In genomic region chr3:116701601-116702000, GRCm38 (mm10) we compare ENCODE assay signal across 21 mouse cellular contexts. TPM values are rescaled to one million over a fixed set of nuclear protein-coding genes. Genes with fewer than 3 reads are reported as not detected.
"Had no signal": no experiment of that assay in that cellular context is flagged by ENCODE, and none has a peak within 500 bp of the region (broad histone marks: within the 10 kb centered on the region; RNA-seq: fewer than 3 reads in every experiment).

No protein-coding gene starts in this region.

- H3K27ac ChIP-seq: intestine, embryonic 15.5 days; kidney, embryonic 15.5 days; limb, embryonic 12.5 days; lung, embryonic 15.5 days; macrophage; midbrain, embryonic 15.5 days; neural tube, embryonic 13.5 days had no signal

- DNase-seq: kidney, adult 18-20 months; kidney, postnatal 25 days; liver, postnatal 0 days; lung, postnatal 14 days; retina, postnatal 1 day; thymus, adult 2 months; thymus, postnatal 36 days had no signal

- H3K9me3 ChIP-seq: intestine, embryonic 15.5 days; kidney, embryonic 15.5 days; limb, embryonic 12.5 days; lung, embryonic 15.5 days; megakaryocyte, embryonic 14.5 days; midbrain, embryonic 15.5 days; neural tube, embryonic 13.5 days had no signal

- ATAC-seq: intestine, embryonic 15.5 days; liver, postnatal 0 days; midbrain, embryonic 15.5 days had no signal

- H3K27me3 ChIP-seq: intestine, embryonic 15.5 days; kidney, embryonic 15.5 days; limb, embryonic 12.5 days; lung, embryonic 15.5 days; megakaryocyte, embryonic 14.5 days; midbrain, embryonic 15.5 days; neural tube, embryonic 13.5 days had no signal

- H3K4me1 ChIP-seq: intestine, embryonic 15.5 days; limb, embryonic 12.5 days; lung, embryonic 15.5 days; midbrain, embryonic 15.5 days; neural tube, embryonic 13.5 days had no signal

- H3K9ac ChIP-seq: intestine, embryonic 15.5 days; kidney, embryonic 15.5 days; limb, embryonic 12.5 days; liver, postnatal 0 days; lung, embryonic 15.5 days; midbrain, embryonic 15.5 days; neural tube, embryonic 13.5 days had no signal

- H3K36me3 ChIP-seq: intestine, embryonic 15.5 days; midbrain, embryonic 15.5 days had no signal

- H3K4me3 ChIP-seq: intestine, embryonic 15.5 days; kidney, embryonic 15.5 days; limb, embryonic 12.5 days; lung, embryonic 15.5 days; megakaryocyte, embryonic 14.5 days; midbrain, embryonic 15.5 days; neural tube, embryonic 13.5 days had no signal

- H3K4me2 ChIP-seq: intestine, embryonic 15.5 days; kidney, embryonic 15.5 days; limb, embryonic 12.5 days; lung, embryonic 15.5 days; midbrain, embryonic 11.5 days; midbrain, embryonic 15.5 days; neural tube, embryonic 13.5 days had no signal

RNA-seq across cellular contexts. Expression of gene Gm43191, which starts 20.5 kb away (rescaled TPM):
- total RNA-seq: layer of hippocampus, postnatal 25 days; left cerebral cortex, postnatal 36 days; liver, adult 2 months; monocyte, adult 5-6 weeks had no signal
- polyA plus RNA-seq: intestine, embryonic 15.5 days; kidney, embryonic 15.5 days; limb, embryonic 12.5 days; liver, adult 2 months; liver, postnatal 0 days; lung, embryonic 15.5 days; macrophage; midbrain, embryonic 11.5 days; midbrain, embryonic 15.5 days; neural tube, embryonic 13.5 days; spleen, adult 2 months; thymus, adult 2 months had no signal
